Mouse (Mus musculus): ENCODE measurements around the gene Rnf10. TPM values are rescaled to one million over a fixed set of nuclear protein-coding genes. Genes with fewer than 3 reads are reported as not detected.

The Rnf10 gene
- polyA plus RNA-seq, 1 experiment from 2014 or later = 168 TPM

- Histone ChIP-seq H3K36me3 (ENCODE audit: control insufficient read depth, insufficient read depth) (no peaks in the 10 kb centered on the region), H3K9me3 (ENCODE audit: control insufficient read depth, low read length) (no peaks in the 10 kb centered on the region), H3K9ac (replicated peaks; ENCODE audit: low read depth, low read length) (no peak overlapping the region), H3K27ac (ENCODE audit: low read length) (no peak overlapping the region), H3K4me1 (replicated peaks; ENCODE audit: control insufficient read depth, insufficient read depth, low read length) (peaks cover 13% of the 10 kb centered on the region), H3K27me3 (replicated peaks; ENCODE audit: control insufficient read depth, insufficient read depth, low read length) (no peaks in the 10 kb centered on the region; the same call in 1 of the 2 replicates), H3K4me2 (ENCODE audit: low read length) (no peak overlapping the region), H3K4me3 (replicated peaks; ENCODE audit: low read length) (no peak overlapping the region)
- no peak for ATAC-seq
- 39% methylated on average over 16 of the region's 16 CpGs for WGBS
Measured at GRCm38 (mm10) chr5:115231552-115232120, 41.1 kb downstream of the Rnf10 start.

- Histone ChIP-seq H3K36me3 (ENCODE audit: control insufficient read depth, insufficient read depth) (no peaks in the 10 kb centered on the region), H3K4me3 (replicated peaks; ENCODE audit: low read length) (no peak overlapping the region), H3K9ac (replicated peaks; ENCODE audit: low read depth, low read length) (no peak overlapping the region), H3K4me1 (replicated peaks; ENCODE audit: control insufficient read depth, insufficient read depth, low read length) (peaks cover 11% of the 10 kb centered on the region), H3K27me3 (replicated peaks; ENCODE audit: control insufficient read depth, insufficient read depth, low read length) (no peaks in the 10 kb centered on the region; the same call in 1 of the 2 replicates), H3K4me2 (ENCODE audit: low read length) (no peak overlapping the region), H3K27ac (ENCODE audit: low read length) (no peak overlapping the region), H3K9me3 (ENCODE audit: control insufficient read depth, low read length) (no peaks in the 10 kb centered on the region)
- no peak for ATAC-seq
- 56% methylated on average over 15 of the region's 15 CpGs for WGBS
Measured at GRCm38 (mm10) chr5:115230830-115231551, 41.7 kb downstream of the Rnf10 start.

GRCm38 (mm10) chr5:115222485-115222884 is 50.2 kb downstream of the Rnf10 start:
- no peak overlapping the region for H3K4me3 ChIP-seq (replicated peaks; ENCODE audit: low read length)
- H3K36me3 ChIP-seq (ENCODE audit: control insufficient read depth, insufficient read depth) = no peaks in the 10 kb centered on the region
- H3K9me3 ChIP-seq (ENCODE audit: control insufficient read depth, low read length) = no peaks in the 10 kb centered on the region
- no peak overlapping the region for H3K9ac ChIP-seq (replicated peaks; ENCODE audit: low read depth, low read length)
- peaks cover 10% of the 10 kb centered on the region for H3K4me1 ChIP-seq (replicated peaks; ENCODE audit: control insufficient read depth, insufficient read depth, low read length)
- H3K27ac ChIP-seq (ENCODE audit: low read length) = no peak overlapping the region
- H3K4me2 ChIP-seq (ENCODE audit: low read length) = no peak overlapping the region
- no peaks in the 10 kb centered on the region for H3K27me3 ChIP-seq (replicated peaks; ENCODE audit: control insufficient read depth, insufficient read depth, low read length)
- ATAC-seq = no peak
- 69% methylated on average over 3 of the region's 3 CpGs for WGBS

DNA sequence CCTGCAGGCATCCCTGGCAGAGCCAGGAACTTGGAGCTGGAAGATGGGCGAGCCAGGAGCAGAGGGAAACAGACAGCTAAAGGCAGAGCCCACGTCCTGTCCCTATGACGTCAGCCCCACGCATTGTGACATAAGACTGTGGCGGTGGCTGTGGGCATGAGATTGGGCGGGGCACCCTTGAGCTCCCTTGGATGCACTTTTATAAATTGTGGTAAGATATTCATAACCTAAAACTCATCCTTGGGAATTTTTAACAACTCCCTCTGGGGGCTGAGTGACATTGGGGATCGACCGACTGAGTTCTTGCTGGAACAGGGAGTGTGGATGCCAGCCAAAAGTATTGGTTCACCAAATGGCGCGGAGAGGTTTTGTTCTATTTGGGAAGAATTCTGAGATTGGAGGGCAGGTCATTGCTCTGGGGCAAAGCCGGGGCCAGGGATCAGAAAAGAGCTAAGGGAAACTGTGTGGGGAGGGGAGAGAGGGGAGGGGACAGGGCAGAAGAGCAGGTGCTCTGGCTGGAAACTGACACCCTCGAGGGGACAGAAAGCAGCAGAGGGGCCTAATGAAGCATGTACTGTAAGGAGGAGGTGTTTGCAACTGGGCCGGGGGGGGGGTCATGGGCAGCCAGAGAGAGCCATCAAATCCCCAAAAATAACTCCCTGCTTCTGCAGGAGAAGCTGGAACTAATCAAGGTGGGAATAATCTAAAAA is 51.6 kb downstream of the Rnf10 start:
- H3K4me2 ChIP-seq (ENCODE audit: low read length) = no peak overlapping the region
- 27% methylated on average over 13 of the region's 13 CpGs for WGBS
- ATAC-seq = 0 out of 2 replicates have a peak, but pooled peaks have one; percentile 18
- no peaks in the 10 kb centered on the region for H3K36me3 ChIP-seq (ENCODE audit: control insufficient read depth, insufficient read depth)
- H3K4me3 ChIP-seq (replicated peaks; ENCODE audit: low read length) = no peak overlapping the region
- no peak overlapping the region for H3K27ac ChIP-seq (ENCODE audit: low read length)
- no peak overlapping the region for H3K9ac ChIP-seq (replicated peaks; ENCODE audit: low read depth, low read length)
- H3K27me3 ChIP-seq (replicated peaks; ENCODE audit: control insufficient read depth, insufficient read depth, low read length) = no peaks in the 10 kb centered on the region
- peaks cover 10% of the 10 kb centered on the region for H3K4me1 ChIP-seq (replicated peaks; ENCODE audit: control insufficient read depth, insufficient read depth, low read length)
- H3K9me3 ChIP-seq (ENCODE audit: control insufficient read depth, low read length) = no peaks in the 10 kb centered on the region

DNA sequence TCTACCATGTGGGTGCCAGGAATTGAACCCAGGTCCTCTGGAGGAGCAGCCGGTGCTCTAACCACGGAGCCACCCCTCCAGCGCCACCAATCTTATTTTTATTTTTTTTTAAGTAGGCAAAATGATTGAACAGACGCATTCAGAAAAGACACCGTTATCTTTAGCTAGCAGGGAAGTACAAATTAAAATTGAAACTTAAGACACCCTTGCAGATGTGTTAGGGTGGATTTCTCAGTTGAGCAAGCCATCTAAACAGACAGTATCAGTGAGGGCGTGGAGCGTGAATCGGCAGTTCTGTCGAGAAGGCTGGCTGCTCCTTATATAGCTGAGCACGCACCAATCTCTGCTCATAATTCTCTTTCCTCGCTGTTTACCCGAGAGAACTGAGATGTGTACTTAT is 54.7 kb downstream of the Rnf10 start:
- no peak for ATAC-seq
- Histone ChIP-seq H3K4me1 (replicated peaks; ENCODE audit: control insufficient read depth, insufficient read depth, low read length) (peaks cover 16% of the 10 kb centered on the region), H3K9me3 (ENCODE audit: control insufficient read depth, low read length) (no peaks in the 10 kb centered on the region), H3K36me3 (ENCODE audit: control insufficient read depth, insufficient read depth) (no peaks in the 10 kb centered on the region), H3K4me2 (ENCODE audit: low read length) (no peak overlapping the region), H3K4me3 (replicated peaks; ENCODE audit: low read length) (no peak overlapping the region), H3K27me3 (replicated peaks; ENCODE audit: control insufficient read depth, insufficient read depth, low read length) (no peaks in the 10 kb centered on the region), H3K27ac (ENCODE audit: low read length) (no peak overlapping the region), H3K9ac (replicated peaks; ENCODE audit: low read depth, low read length) (no peak overlapping the region)
- WGBS = 92% methylated on average over 12 of the region's 12 CpGs

DNA sequence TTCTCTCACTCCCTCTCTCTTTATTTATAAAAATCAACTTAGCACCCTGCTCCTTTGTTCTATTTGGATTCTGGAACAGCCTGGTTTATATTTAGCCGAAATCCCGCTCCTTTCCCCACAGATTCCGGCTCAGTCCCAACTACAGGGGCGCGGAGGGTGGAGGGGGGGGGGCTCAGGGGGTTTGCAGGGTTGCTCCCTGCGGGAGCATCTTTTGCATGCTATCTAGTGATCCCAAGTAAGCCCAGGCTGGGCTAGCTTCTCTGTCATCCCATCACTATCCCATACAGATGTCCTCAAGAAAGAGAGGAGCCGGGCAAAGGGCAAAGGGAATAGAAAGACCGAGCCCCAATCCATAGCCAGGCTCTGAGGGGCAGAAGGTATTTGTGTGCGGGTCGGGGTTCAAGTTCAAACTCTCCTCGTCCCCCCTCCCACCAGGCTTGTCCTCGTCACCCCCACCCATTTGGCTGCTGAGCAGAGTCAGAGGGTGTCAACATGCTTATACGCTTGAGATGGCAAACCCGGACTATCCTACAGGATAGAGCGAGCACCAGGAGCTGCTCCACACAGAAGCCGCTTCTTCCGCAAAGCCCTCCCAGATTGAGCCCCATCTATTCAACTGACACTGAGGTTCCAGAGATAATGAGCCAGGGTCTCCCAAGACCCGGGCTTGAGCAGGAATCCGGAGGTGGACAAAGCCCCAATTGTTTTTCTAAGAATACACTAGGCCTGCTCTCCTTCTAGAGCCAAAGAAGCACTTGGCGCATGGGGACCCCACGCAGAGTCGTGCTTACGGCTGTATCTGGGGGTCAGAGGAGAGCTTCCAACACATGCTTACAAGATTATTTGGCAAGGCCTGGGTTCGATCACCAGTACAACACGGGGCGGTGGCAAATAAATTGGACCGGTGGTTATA is 57.2 kb downstream of the Rnf10 start:
- ATAC-seq = peak; percentile 62
- H3K4me1 ChIP-seq (replicated peaks; ENCODE audit: control insufficient read depth, insufficient read depth, low read length) = peaks cover 10% of the 10 kb centered on the region
- WGBS = 11% methylated on average over 27 of the region's 27 CpGs

DNA sequence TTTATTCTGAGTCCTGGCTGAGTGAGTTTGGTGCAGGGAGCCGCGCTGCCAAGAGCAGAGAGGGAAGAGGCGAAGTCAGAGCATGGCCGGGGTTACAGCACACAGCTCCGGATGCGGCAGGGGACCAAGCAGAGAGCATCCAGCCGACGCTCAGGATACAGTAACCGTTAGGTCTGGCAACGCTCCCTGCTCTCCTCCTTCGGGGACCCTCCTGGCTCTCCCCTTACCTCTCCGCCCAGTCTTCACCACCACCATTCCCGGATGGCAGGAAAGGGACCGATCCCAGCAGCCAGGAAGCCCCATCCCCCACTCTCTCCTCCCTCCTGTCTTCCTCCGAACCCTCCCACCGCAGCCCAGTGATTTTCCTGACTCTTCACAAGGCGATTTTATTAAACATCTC is 57.8 kb downstream of the Rnf10 start:
- Histone ChIP-seq H3K4me1 (replicated peaks; ENCODE audit: control insufficient read depth, insufficient read depth, low read length) (peaks cover 10% of the 10 kb centered on the region), H3K27me3 (replicated peaks; ENCODE audit: control insufficient read depth, insufficient read depth, low read length) (no peaks in the 10 kb centered on the region), H3K9ac (replicated peaks; ENCODE audit: low read depth, low read length) (peak overlapping the region; percentile 73), H3K9me3 (ENCODE audit: control insufficient read depth, low read length) (no peaks in the 10 kb centered on the region), H3K36me3 (ENCODE audit: control insufficient read depth, insufficient read depth) (no peaks in the 10 kb centered on the region), H3K27ac (ENCODE audit: low read length) (peak overlapping the region; percentile 70), H3K4me2 (ENCODE audit: low read length) (peak overlapping the region; percentile 59), H3K4me3 (replicated peaks; ENCODE audit: low read length) (peak overlapping the region; percentile 47)
- peak; percentile 82 for ATAC-seq
- under 1% methylated on average over 17 of the region's 17 CpGs for WGBS

More for the DNA sequence above, 57.2 kb downstream of the Rnf10 start:
- H3K9ac ChIP-seq (replicated peaks; ENCODE audit: low read depth, low read length) = peak overlapping the region; percentile 73
- peak overlapping the region; percentile 59 for H3K4me2 ChIP-seq (ENCODE audit: low read length)
- H3K4me3 ChIP-seq (replicated peaks; ENCODE audit: low read length) = peak overlapping the region; percentile 47
- peak overlapping the region; percentile 70 for H3K27ac ChIP-seq (ENCODE audit: low read length)
- no peaks in the 10 kb centered on the region for H3K9me3 ChIP-seq (ENCODE audit: control insufficient read depth, low read length)
- no peaks in the 10 kb centered on the region for H3K36me3 ChIP-seq (ENCODE audit: control insufficient read depth, insufficient read depth)
- no peaks in the 10 kb centered on the region for H3K27me3 ChIP-seq (replicated peaks; ENCODE audit: control insufficient read depth, insufficient read depth, low read length)

DNA sequence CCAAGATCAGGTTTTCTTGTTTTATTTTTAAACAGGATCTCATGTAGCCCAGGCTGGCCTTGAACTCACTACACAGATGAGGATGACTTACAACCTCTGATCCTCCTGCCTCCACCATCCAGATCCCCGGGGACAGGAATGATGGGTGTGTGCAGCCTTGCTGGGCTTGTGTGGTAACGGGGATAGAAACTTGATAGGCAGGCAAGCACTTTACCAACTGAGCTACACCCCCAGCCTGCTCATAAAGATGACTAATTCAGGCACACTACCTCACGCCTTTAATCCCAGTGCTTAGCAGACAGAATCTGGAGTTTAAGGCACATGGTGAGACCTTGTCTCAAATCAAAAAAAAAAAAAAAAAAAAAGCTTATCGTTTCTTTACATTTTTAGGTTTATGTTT is 59.8 kb downstream of the Rnf10 start:
- no peak for ATAC-seq
- peaks cover 13% of the 10 kb centered on the region for H3K4me1 ChIP-seq (replicated peaks; ENCODE audit: control insufficient read depth, insufficient read depth, low read length)
- no peak overlapping the region for H3K9ac ChIP-seq (replicated peaks; ENCODE audit: low read depth, low read length)
- no peaks in the 10 kb centered on the region for H3K9me3 ChIP-seq (ENCODE audit: control insufficient read depth, low read length)
- 61% methylated on average over 4 of the region's 4 CpGs for WGBS
- H3K27me3 ChIP-seq (replicated peaks; ENCODE audit: control insufficient read depth, insufficient read depth, low read length) = no peaks in the 10 kb centered on the region
- no peak overlapping the region for H3K4me2 ChIP-seq (ENCODE audit: low read length)
- no peak overlapping the region for H3K27ac ChIP-seq (ENCODE audit: low read length)
- H3K36me3 ChIP-seq (ENCODE audit: control insufficient read depth, insufficient read depth) = no peaks in the 10 kb centered on the region
- no peak overlapping the region for H3K4me3 ChIP-seq (replicated peaks; ENCODE audit: low read length)
